In the genomic region with DNA sequence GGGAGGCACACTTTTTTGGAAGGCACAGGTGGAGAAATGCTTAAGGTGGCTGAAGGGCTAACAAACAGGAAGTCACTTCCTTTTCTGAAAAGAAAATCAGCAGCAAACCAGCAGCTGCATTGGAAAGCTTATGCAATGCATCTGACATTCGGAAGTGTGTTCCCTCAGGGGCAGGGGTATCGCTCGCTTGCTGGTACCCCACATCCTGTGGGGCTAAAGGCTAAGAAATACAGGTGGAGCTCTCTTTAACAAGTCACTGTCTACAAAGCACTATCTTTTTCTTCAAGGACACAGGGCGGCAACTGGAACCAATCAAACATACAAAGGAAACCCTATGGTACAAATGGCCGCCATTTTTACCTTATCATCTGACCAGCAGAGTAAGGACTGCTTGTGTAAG, we compare ENCODE assay signal across 9 mouse cellular contexts. TPM values are rescaled to one million over a fixed set of nuclear protein-coding genes. Genes with fewer than 3 reads are reported as not detected.
DNase-seq lines count a peak whose midpoint lies in the region; ATAC-seq and TF ChIP-seq lines count a peak whose summit lies in the region.
"Had no signal": no experiment of that assay in that cellular context is flagged by ENCODE, and none has a peak within 500 bp of the region (broad histone marks: within the 10 kb centered on the region; RNA-seq: fewer than 3 reads in every experiment).

No protein-coding gene starts in this region.

- TF ChIP-seq CTCF in kidney, postnatal 0 days (IDR thresholded peaks at IDR 0.05; ENCODE audit: low read depth), result no peak

- ATAC-seq in kidney, postnatal 0 days (replicated peaks; ENCODE audit: low FRiP score, low read depth), result no peak
- ATAC-seq in activated CD4-positive, CD25-positive, alpha-beta regulatory T cell, adult 4 months, result peak; percentile 43
- no peak for ATAC-seq in intestine, embryonic 15.5 days
- no peak for ATAC-seq in stomach, embryonic 16.5 days (ENCODE audit: insufficient read depth, low FRiP score)

- H3K36me3 ChIP-seq in kidney, postnatal 0 days (ENCODE audit: insufficient read depth, low read length), result no peaks in the 10 kb centered on the region
- H3K36me3 ChIP-seq in intestine, embryonic 15.5 days, result peaks cover 2% of the 10 kb centered on the region
- no peaks in the 10 kb centered on the region for H3K36me3 ChIP-seq in stomach, embryonic 16.5 days (ENCODE audit: control insufficient read depth, insufficient read depth, low read length)

- no peaks in the 10 kb centered on the region for H3K4me1 ChIP-seq in kidney, postnatal 0 days (replicated peaks; ENCODE audit: insufficient read depth, low read length)
- peaks cover 17% of the 10 kb centered on the region for H3K4me1 ChIP-seq in intestine, embryonic 15.5 days (replicated peaks)
- 0 out of 2 replicates have a peak, but pooled peaks cover 4% of the 10 kb centered on the region for H3K4me1 ChIP-seq in stomach, embryonic 16.5 days (ENCODE audit: control insufficient read depth, insufficient read depth, low read length)

- H3K4me2 ChIP-seq in kidney, postnatal 0 days (ENCODE audit: low read length), result peak overlapping the region; percentile 51
- H3K4me2 ChIP-seq in intestine, embryonic 15.5 days (replicated peaks), result peak overlapping the region; percentile 56
- peak overlapping the region; percentile 53 for H3K4me2 ChIP-seq in stomach, embryonic 16.5 days (ENCODE audit: low read depth, low read length)

- 82% methylated on average over 5 of the region's 5 CpGs for WGBS in kidney, postnatal 0 days
- 74% methylated on average over 5 of the region's 5 CpGs for WGBS in intestine, embryonic 15.5 days
- WGBS in stomach, embryonic 16.5 days, result 71% methylated on average over 5 of the region's 5 CpGs

- peak overlapping the region; percentile 39 for H3K4me3 ChIP-seq in kidney, postnatal 0 days (replicated peaks; ENCODE audit: low read depth, low read length)
- H3K4me3 ChIP-seq in intestine, embryonic 15.5 days (replicated peaks), result no peak overlapping the region
- peak overlapping the region; percentile 44 for H3K4me3 ChIP-seq in stomach, embryonic 16.5 days (replicated peaks; ENCODE audit: low read length)

- H3K27me3 ChIP-seq in kidney, postnatal 0 days (ENCODE audit: insufficient read depth, low read length), result no peaks in the 10 kb centered on the region
- peaks cover 11% of the 10 kb centered on the region for H3K27me3 ChIP-seq in intestine, embryonic 15.5 days (replicated peaks)
- H3K27me3 ChIP-seq in stomach, embryonic 16.5 days (ENCODE audit: control insufficient read depth, insufficient read depth, low read length), result peaks cover under 1% of the 10 kb centered on the region; the same call in 1 of the 2 replicates

- no peaks in the 10 kb centered on the region for H3K9me3 ChIP-seq in kidney, postnatal 0 days (replicated peaks; ENCODE audit: low read length)
- no peaks in the 10 kb centered on the region for H3K9me3 ChIP-seq in intestine, embryonic 15.5 days
- H3K9me3 ChIP-seq in stomach, embryonic 16.5 days (replicated peaks; ENCODE audit: control insufficient read depth, low read length), result no peaks in the 10 kb centered on the region

- peak overlapping the region; percentile 44; the same call in 1 of the 2 replicates for H3K27ac ChIP-seq in kidney, postnatal 0 days
- no peak overlapping the region for H3K27ac ChIP-seq in intestine, embryonic 15.5 days
- H3K27ac ChIP-seq in stomach, embryonic 16.5 days (ENCODE audit: low read length), result no peak overlapping the region

- no peak for DNase-seq in kidney, postnatal 0 days (ENCODE audit: low spot score)
- DNase-seq in kidney, adult 11 months, result no peak
- DNase-seq in cerebellum, adult 9-10 months, result no peak
- no peak for DNase-seq in cerebellum, adult 11-12 months
- no peak for DNase-seq in cerebellum, adult 8-10 months
- DNase-seq: left cerebral cortex, postnatal 4 days had no signal

- no peak overlapping the region; the same call in 1 of the 2 replicates for H3K9ac ChIP-seq in kidney, postnatal 0 days (ENCODE audit: low read depth, low read length)
- no peak overlapping the region for H3K9ac ChIP-seq in intestine, embryonic 15.5 days
- H3K9ac ChIP-seq in stomach, embryonic 16.5 days (ENCODE audit: low read length), result no peak overlapping the region

RNA-seq across cellular contexts. Expression of a gene that starts 4.4 kb away (rescaled TPM):
- polyA plus RNA-seq in kidney, postnatal 0 days (2015; fragmentation: Nextera tagmentation; extraction: Ambion mirVana), result 720 and 731 TPM in 2 replicates
- 1 to 10 TPM; 1.7 to 2.2 TPM for polyA plus RNA-seq in activated CD4-positive, CD25-positive, alpha-beta regulatory T cell, adult 4 months (2017; shearing (Covaris generic))
- 203 TPM in 2 replicates for polyA plus RNA-seq in intestine, embryonic 15.5 days (2015; fragmentation: Nextera tagmentation; extraction: Ambion mirVana)
- 129 and 135 TPM in 2 replicates for polyA plus RNA-seq in stomach, embryonic 16.5 days (2015; fragmentation: Nextera tagmentation; extraction: Ambion mirVana)

Comparison
In these comparisons a context has a peak if more than half of its experiments do, and no peak if none do; other contexts are left out.
1. RNA of a gene that starts 4.4 kb away (polyA plus RNA-seq): 720 to 731 TPM in kidney, postnatal 0 days, 203 TPM in intestine, embryonic 15.5 days and 129 to 135 TPM in stomach, embryonic 16.5 days; 1.7 to 2.2 TPM in activated CD4-positive, CD25-positive, alpha-beta regulatory T cell, adult 4 months; every median in the first group is over 10 times any median in the second.
2. Peak in every context shown above with its lines, with median percentiles within 50 percentile points of each other: H3K4me2 ChIP-seq.